Mouse (Mus musculus) embryonic facial prominence, embryonic 14.5 days (tissue): Measurements from ENCODE around the gene Ptprm. TPM values are rescaled to one million over a fixed set of nuclear protein-coding genes. Genes with fewer than 3 reads are reported as not detected.

Experiments used
- ATAC-seq: fragments of 200-750 bp; cut with Nextera tagmentation; 2 replicates; pipeline ENCODE4 v1.8.0; 2017; ENCODE audit warnings: low read depth, moderate number of reproducible peaks, moderate TSS enrichment
- DNase-seq: peaks from one replicate; pipeline ENCODE4 v3.0.0-alpha.2; 2015; ENCODE audit warnings: low spot score
- H3K27ac ChIP-seq: fragments of 300-500 bp; sonication (generic); replicated peaks from 2 replicates; pipeline ENCODE4 v1.5.1; 2014; ENCODE audit warnings: low read depth, mild to moderate bottlenecking, low read length, moderate library complexity
- H3K27me3 ChIP-seq: fragments of 300-500 bp; sonication (generic); replicated peaks from 2 replicates; pipeline ENCODE4 v1.6.1; 2014; ENCODE audit warnings: low read length; ENCODE audit not compliant: control insufficient read depth, insufficient read depth
- H3K36me3 ChIP-seq: fragments of 300-500 bp; sonication (generic); 2 replicates; pipeline ENCODE4 v1.6.1; 2014; ENCODE audit warnings: low read length, mixed read lengths; ENCODE audit not compliant: control insufficient read depth, insufficient read depth
- H3K4me1 ChIP-seq: fragments of 300-500 bp; sonication (generic); 2 replicates; pipeline ENCODE4 v1.6.1; 2014; ENCODE audit warnings: antibody characterized with exemption, low read length; ENCODE audit not compliant: control insufficient read depth, insufficient read depth
- H3K4me2 ChIP-seq: fragments of 300-500 bp; sonication (generic); 2 replicates; pipeline ENCODE4 v1.6.1; 2014; ENCODE audit warnings: low read depth, mild to moderate bottlenecking, low read length, moderate library complexity, mixed read lengths
- H3K4me3 ChIP-seq: fragments of 300-500 bp; sonication (generic); 2 replicates; pipeline ENCODE4 v1.5.1; 2014; ENCODE audit warnings: low read depth, mild to moderate bottlenecking, low read length
- H3K9ac ChIP-seq: fragments of 300-500 bp; sonication (generic); 2 replicates; pipeline ENCODE4 v1.6.1; 2014; ENCODE audit warnings: low read depth, mild to moderate bottlenecking, low read length, moderate library complexity, mixed read lengths
- H3K9me3 ChIP-seq: fragments of 300-500 bp; sonication (generic); 2 replicates; pipeline ENCODE4 v1.6.1; 2016; ENCODE audit warnings: low read length; ENCODE audit not compliant: control insufficient read depth
- WGBS: fragments of 180-500 bp; shearing (Covaris S2); extraction: QIAGEN DNeasy Blood & Tissue Kit; methylation state at CpG from one replicate; pipeline ENCODE4 v1.1.7; 2014; 5-methylcytosine and 5-hydroxymethylcytosine counted together
- polyA plus RNA-seq: library from polyadenylated mRNA; unstranded; fragments of >200 nt; fragmentation: Nextera tagmentation; extraction: Ambion mirVana; gene quantifications from 2 replicates; pipeline ENCODE4 v1.2.1, GENCODE M21; 2014

The Ptprm gene
- polyA plus RNA-seq, 1 experiment from 2014 or later, result 20.4 TPM

DNA sequence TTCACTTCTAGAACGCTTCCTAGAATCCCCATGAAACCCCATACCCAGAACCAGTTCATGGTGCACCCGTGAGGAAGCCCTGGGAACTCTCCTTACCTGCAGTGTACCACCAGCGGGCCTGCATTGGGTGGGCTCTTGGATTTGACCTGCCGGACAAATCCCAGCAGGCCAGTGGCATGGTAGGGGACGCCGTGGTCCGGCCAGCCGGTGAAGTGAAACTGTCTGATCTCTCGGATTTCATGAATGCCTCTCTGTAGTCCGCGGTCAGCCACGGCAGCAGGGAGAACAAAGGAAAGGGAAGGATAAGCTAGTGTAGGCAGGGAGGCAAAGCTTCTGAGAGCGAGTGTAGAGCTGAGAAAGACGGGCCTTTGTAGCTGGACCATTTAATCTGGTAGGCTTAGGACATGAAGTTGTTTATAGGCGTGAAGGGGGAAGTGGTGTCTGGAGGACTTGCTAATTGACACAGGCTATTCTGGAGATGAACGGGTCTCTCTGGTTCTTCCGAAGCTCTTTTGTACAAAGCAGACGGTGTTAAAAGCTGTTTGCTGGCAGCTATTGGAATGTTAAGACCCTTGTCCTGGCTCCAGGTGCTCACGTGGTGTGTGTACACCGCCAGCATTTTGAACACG, 660.5 kb downstream of the Ptprm start:
- Histone ChIP-seq H3K36me3 (0 out of 2 replicates have a peak, but pooled peaks cover 6% of the 10 kb centered on the region), H3K27ac (no peak overlapping the region), H3K9ac (no peak overlapping the region), H3K4me3 (no peak overlapping the region), H3K4me2 (peak overlapping the region; percentile 19; the same call in 1 of the 2 replicates), H3K9me3 (no peaks in the 10 kb centered on the region), H3K27me3 (no peaks in the 10 kb centered on the region), H3K4me1 (peaks cover 11% of the 10 kb centered on the region; the same call in 1 of the 2 replicates)
- WGBS, result 32% methylated on average over 21 of the region's 21 CpGs
- DNase-seq, result peak; percentile 64
- peak; percentile 75 for ATAC-seq

DNA sequence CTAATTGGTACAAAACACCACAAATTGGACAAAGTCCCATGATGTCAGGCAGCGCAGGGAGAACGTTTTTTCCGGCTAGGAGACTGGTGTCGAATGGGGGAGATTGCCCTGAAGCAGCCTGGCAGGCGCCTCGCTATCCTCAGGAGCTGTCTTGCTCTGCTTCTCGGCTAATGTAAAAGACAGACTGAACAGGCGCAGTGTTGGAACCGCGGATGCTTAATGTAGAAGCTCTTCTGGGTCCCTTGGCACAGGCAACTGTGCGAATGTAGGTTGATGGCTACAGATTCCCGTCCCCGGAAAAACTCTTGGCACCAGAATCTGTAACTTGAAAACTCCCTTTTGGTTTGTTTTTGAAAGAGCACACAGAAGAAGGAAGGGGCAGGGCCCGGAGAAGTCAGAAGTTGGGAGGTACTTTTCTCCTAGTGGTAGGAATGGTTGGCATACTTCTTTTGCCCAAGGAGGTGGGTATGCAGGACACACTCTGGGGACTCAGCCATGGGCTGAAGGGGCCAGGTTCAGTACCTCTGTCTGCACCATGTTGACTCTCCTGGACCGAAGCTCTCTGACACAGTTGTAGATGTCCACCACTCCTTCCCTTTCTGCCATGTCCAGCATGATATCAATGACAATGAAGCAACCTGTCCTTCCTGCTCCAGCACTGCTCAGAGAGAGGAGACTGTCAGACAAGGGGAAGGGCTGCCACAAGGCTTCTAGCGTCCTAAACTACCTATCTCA, 661.1 kb downstream of the Ptprm start:
- Histone ChIP-seq H3K4me2 (0 out of 2 replicates have a peak overlapping the region, but pooled peaks have one; percentile 19), H3K4me3 (no peak overlapping the region), H3K27ac (no peak overlapping the region), H3K9ac (no peak overlapping the region), H3K4me1 (peaks cover 11% of the 10 kb centered on the region; the same call in 1 of the 2 replicates), H3K9me3 (no peaks in the 10 kb centered on the region), H3K36me3 (0 out of 2 replicates have a peak, but pooled peaks cover 6% of the 10 kb centered on the region), H3K27me3 (no peaks in the 10 kb centered on the region)
- WGBS, result 81% methylated on average over 16 of the region's 16 CpGs
- DNase-seq (no peak), ATAC-seq (no peak)

DNA sequence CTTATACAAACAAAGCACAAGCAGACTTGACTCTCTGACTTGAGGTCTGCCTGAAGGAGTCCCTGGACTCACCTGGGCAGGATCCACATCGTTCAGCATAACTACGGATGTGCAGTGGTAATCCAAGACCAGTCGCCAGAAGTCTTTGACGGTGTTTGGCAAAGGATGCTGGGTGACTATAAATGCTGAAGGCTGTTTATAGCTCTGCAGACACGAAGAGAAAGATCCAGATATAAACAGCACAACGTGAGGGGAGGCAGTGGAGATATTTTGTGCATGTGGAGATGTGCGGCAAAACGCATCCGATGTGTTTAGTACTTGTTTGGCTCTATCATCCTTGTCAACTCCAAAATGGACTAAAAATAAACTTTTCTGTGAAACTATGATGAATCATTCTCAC, 666.1 kb downstream of the Ptprm start:
- DNase-seq (no peak), ATAC-seq (no peak)
- Histone ChIP-seq H3K9me3 (no peaks in the 10 kb centered on the region), H3K4me1 (no peaks in the 10 kb centered on the region), H3K9ac (no peak overlapping the region), H3K36me3 (0 out of 2 replicates have a peak, but pooled peaks cover 6% of the 10 kb centered on the region), H3K27ac (no peak overlapping the region), H3K4me3 (no peak overlapping the region), H3K4me2 (no peak overlapping the region), H3K27me3 (no peaks in the 10 kb centered on the region)
- 87% methylated on average over 9 of the region's 9 CpGs for WGBS

DNA sequence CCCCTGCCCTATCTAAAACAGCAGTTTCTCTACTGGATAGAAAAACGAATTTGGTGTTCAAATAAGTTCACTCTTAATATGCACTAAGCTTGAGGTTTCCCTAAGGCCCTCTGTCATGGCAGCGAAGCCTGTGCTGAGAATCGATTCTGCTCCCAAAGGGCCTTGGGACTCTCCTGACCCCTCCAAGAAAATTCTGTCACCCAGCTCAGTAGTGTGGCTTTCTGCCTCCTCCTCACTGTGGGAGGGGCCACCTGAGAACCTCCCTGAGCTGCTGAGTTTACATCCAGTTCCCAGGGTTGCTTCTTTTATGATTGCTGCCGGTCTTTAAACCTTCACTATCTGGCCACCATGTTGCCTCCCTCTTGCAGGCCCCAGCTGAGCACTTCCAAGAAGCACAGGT, 666.7 kb downstream of the Ptprm start:
- 72% methylated on average over 4 of the region's 4 CpGs for WGBS
- no peak overlapping the region for H3K4me3 ChIP-seq
- H3K9me3 ChIP-seq, result no peaks in the 10 kb centered on the region
- 0 out of 2 replicates have a peak, but pooled peaks cover 6% of the 10 kb centered on the region for H3K36me3 ChIP-seq
- H3K9ac ChIP-seq, result no peak overlapping the region
- no peak overlapping the region for H3K27ac ChIP-seq
- ATAC-seq (no peak), DNase-seq (no peak)
- H3K4me2 ChIP-seq, result no peak overlapping the region
- no peaks in the 10 kb centered on the region for H3K27me3 ChIP-seq
- H3K4me1 ChIP-seq, result no peaks in the 10 kb centered on the region

DNA sequence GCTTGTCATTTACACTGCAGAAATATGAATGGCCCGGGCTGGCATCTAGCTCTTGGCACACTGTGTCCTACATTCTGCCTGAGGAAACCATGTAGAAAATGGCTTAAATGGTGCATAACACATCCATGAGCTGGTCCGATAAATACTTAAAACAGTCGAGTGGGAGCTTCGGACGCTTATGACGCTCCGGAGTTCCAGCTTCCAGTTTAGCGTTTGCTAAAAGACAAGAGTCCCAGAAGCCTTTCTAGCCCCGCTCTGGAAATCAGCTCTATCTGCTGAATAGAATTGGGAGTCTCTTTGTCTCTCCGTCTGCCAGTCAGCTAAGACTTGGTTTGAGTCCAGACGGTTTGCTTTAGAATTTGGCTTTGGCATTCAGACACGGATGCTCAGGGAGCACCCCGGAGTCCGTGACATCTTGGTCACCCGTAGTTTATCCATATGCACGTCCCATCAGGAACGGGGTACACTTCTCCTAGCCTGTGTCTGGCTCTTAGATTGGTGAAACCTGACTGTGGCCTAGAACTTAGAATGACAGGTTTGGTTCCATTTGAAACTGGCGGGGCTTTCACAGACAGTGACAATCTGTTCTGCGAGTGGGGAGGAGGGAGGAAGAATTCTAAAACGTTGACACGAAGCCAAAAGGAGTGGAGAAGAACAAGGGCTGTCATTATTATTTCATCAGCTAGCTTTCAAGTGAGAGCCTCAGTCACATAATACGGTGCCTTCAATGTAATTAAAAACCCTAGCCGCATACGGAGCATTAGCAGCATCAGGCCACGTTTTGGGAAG, 667.4 kb downstream of the Ptprm start:
- peak; percentile 62 for ATAC-seq
- Histone ChIP-seq H3K4me1 (no peaks in the 10 kb centered on the region), H3K9ac (no peak overlapping the region), H3K27ac (no peak overlapping the region), H3K4me3 (no peak overlapping the region), H3K9me3 (no peaks in the 10 kb centered on the region), H3K36me3 (0 out of 2 replicates have a peak, but pooled peaks cover 6% of the 10 kb centered on the region), H3K4me2 (no peak overlapping the region), H3K27me3 (no peaks in the 10 kb centered on the region)
- no peak for DNase-seq
- WGBS, result 78% methylated on average over 25 of the region's 25 CpGs

DNA sequence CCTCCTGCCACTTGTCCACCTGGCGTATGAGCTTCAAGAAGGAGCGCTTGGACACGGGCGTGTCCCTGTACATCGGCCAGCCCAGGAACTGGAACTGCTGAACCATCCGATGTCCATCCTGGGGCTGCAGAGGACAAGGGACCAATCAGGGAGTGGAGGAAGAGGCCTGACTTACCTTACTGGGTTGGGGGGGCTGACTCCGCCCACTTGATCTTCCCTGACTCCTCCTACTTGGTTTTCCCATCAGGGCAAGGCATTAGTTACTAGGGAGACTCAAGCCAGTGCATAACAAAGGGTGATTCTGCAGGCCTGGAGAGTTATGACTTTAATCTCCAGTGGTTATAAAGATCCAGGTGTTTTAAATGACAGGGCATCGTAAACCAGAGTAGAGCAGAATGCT, 670.8 kb downstream of the Ptprm start:
- H3K9ac ChIP-seq, result no peak overlapping the region
- no peaks in the 10 kb centered on the region for H3K36me3 ChIP-seq
- H3K9me3 ChIP-seq, result no peaks in the 10 kb centered on the region
- ATAC-seq (peak; percentile 32; the same call in 1 of the 2 replicates), DNase-seq (no peak)
- no peak overlapping the region for H3K4me2 ChIP-seq
- no peak overlapping the region for H3K27ac ChIP-seq
- no peaks in the 10 kb centered on the region for H3K27me3 ChIP-seq
- H3K4me3 ChIP-seq, result no peak overlapping the region
- H3K4me1 ChIP-seq, result no peaks in the 10 kb centered on the region
- 82% methylated on average over 8 of the region's 8 CpGs for WGBS

DNA sequence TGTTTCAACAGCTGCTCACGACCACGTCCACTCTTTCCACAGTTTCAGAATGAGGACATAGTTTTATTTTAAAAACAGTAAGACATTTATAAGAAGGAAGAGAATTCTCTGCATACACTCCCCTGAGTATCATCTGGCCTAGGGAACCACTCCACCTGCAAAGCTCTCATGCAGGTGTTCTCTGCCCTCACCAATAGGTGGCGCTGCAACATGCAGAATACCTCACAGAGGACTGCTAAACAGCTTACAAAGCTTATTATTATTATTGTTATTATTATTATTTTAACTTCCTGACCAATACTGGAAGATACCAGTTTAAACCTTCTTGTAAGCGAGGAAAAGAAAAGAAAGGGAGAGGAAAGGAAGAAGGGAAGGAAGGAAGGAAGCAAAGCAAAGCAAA, 673.6 kb downstream of the Ptprm start:
- Histone ChIP-seq H3K36me3 (no peaks in the 10 kb centered on the region), H3K4me3 (no peak overlapping the region), H3K27ac (no peak overlapping the region), H3K9ac (no peak overlapping the region), H3K27me3 (no peaks in the 10 kb centered on the region), H3K9me3 (no peaks in the 10 kb centered on the region), H3K4me1 (no peaks in the 10 kb centered on the region), H3K4me2 (no peak overlapping the region)
- peak; percentile 67 for DNase-seq
- WGBS, result 19% methylated on average over 4 of the region's 4 CpGs
- ATAC-seq, result no peak

DNA sequence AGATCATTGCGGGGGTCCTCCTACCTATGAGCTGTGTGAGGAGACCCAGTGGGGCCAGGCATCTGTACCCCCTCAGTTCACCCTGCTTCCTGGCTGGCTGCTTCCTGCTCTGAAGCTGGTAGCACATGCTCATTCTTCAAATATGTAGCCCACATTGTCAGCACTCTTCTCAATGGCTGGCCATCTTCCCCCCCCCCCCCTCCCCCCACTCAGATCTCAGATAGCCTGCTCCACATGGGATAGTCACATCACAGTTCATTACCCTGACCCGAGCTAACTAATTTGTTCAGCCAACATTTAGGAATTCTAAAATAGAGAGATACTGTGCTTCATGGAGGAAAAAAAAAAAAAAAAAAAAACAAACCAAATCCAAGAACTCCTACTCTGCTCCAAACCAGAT, 679.6 kb downstream of the Ptprm start:
- Histone ChIP-seq H3K4me3 (no peak overlapping the region), H3K27ac (no peak overlapping the region), H3K27me3 (no peaks in the 10 kb centered on the region), H3K4me2 (no peak overlapping the region), H3K9ac (no peak overlapping the region), H3K36me3 (no peaks in the 10 kb centered on the region), H3K4me1 (no peaks in the 10 kb centered on the region), H3K9me3 (no peaks in the 10 kb centered on the region)
- DNase-seq (no peak), ATAC-seq (no peak)
- 76% methylated on average over 2 of the region's 2 CpGs for WGBS
